Mouse (Mus musculus): ENCODE measurements around the gene Gm49368.

- TF ChIP-seq CTCF (IDR thresholded peaks at IDR 0.05; ENCODE audit: extremely low read depth, insufficient read length, insufficient replicate concordance, low read depth, low read length) (no peak), POLR2A (IDR thresholded peaks at IDR 0.05; ENCODE audit: low read depth, low read length) (no peak)
Measured at GRCm38 (mm10) chr7:128045640-128046039, 16.8 kb upstream of the Gm49368 start.

Data from small intestine, adult 2 months (tissue).